Mouse (Mus musculus): ENCODE measurements around the gene Rnf130.

GRCm38 (mm10) chr11:50100548-50101307, 75.6 kb downstream of the Rnf130 start:
- TF ChIP-seq POLR2A (IDR thresholded peaks at IDR 0.05; ENCODE audit: low read depth, low read length), result no peak
- TF ChIP-seq CTCF (IDR thresholded peaks at IDR 0.05; ENCODE audit: borderline replicate concordance, insufficient read depth, low read length), result no peak

Measured in embryonic fibroblast, embryonic 13.5 days (primary cell).